Mouse (Mus musculus) neural tube, embryonic 12.5 days (tissue): ENCODE results near the gene Trpc2. TPM values are rescaled to one million over a fixed set of nuclear protein-coding genes. Genes with fewer than 3 reads are reported as not detected.

Source experiments
- ATAC-seq: fragments of 200-750 bp; cut with Nextera tagmentation; 2 replicates; pipeline ENCODE4 v1.8.0; 2017; ENCODE audit warnings: low read depth, mild to moderate bottlenecking, moderate TSS enrichment, moderate library complexity; ENCODE audit not compliant: low FRiP score
- H3K27ac ChIP-seq: fragments of 300-500 bp; sonication (generic); 2 replicates; pipeline ENCODE4 v1.5.1; 2016
- H3K27me3 ChIP-seq: fragments of 300-500 bp; sonication (generic); replicated peaks from 2 replicates; pipeline ENCODE4 v1.6.1; 2016; ENCODE audit warnings: mild to moderate bottlenecking
- H3K36me3 ChIP-seq: fragments of 300-500 bp; sonication (generic); 2 replicates; pipeline ENCODE4 v1.6.1; 2016; ENCODE audit warnings: mild to moderate bottlenecking
- H3K4me1 ChIP-seq: fragments of 300-500 bp; sonication (generic); 2 replicates; pipeline ENCODE4 v1.6.1; 2016
- H3K4me2 ChIP-seq: fragments of 300-500 bp; sonication (generic); replicated peaks from 2 replicates; pipeline ENCODE4 v1.6.1; 2016; ENCODE audit warnings: mild to moderate bottlenecking
- H3K4me3 ChIP-seq: fragments of 300-500 bp; sonication (generic); 2 replicates; pipeline ENCODE4 v1.5.1; 2016
- H3K9ac ChIP-seq: fragments of 300-500 bp; sonication (generic); 2 replicates; pipeline ENCODE4 v1.6.1; 2016; ENCODE audit warnings: mild to moderate bottlenecking
- H3K9me3 ChIP-seq: fragments of 300-500 bp; sonication (generic); 2 replicates; pipeline ENCODE4 v1.6.1; 2016; ENCODE audit warnings: mild to moderate bottlenecking
- WGBS: fragments of 180-500 bp; shearing (Covaris S2); methylation state at CpG from one replicate; pipeline ENCODE4 v1.1.7; 2016; 5-methylcytosine and 5-hydroxymethylcytosine counted together
- polyA plus RNA-seq: library from polyadenylated mRNA; unstranded; fragments of >200 nt; fragmentation: Nextera tagmentation; extraction: Ambion mirVana; gene quantifications from 2 replicates; pipeline ENCODE4 v1.2.1, GENCODE M21; 2016

Trpc2 gene
- polyA plus RNA-seq, 1 experiment from 2014 or later = 1.4 TPM

- no peaks in the 10 kb centered on the region for H3K36me3 ChIP-seq
- WGBS = 81% methylated on average over 5 of the region's 5 CpGs
These were observed 21.2 kb downstream of the Trpc2 start for GRCm38 (mm10) chr7:102104126-102104525.

DNA sequence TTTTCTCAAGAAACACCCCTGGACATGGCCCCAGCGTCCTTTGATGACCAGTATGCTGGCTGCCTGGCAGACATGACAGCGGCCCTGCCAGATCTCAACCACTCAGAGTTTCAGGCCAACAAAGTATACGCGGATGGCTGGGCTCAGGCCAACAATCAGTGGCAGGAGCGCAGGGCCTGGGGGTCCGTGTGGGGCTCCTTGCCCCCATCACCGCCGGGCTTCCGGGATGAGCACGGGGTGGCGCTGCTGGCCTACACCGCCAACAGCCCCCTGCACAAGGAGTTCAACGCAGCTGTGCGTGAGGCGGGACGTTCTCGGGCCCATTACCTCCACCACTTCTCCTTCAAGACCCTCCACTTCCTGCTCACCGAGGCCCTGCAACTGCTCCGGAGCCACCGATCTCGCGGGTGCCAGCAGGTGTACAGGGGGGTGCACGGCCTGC, 23.8 kb downstream of the Trpc2 start:
- H3K36me3 ChIP-seq = no peaks in the 10 kb centered on the region
- H3K27ac ChIP-seq = no peak overlapping the region
- H3K9ac ChIP-seq = peak overlapping the region; percentile 40; the same call in 1 of the 2 replicates
- ATAC-seq = no peak
- 24% methylated on average over 23 of the region's 23 CpGs for WGBS
- peak overlapping the region; percentile 57 for H3K4me2 ChIP-seq
- H3K4me1 ChIP-seq = peaks cover 11% of the 10 kb centered on the region
- no peaks in the 10 kb centered on the region for H3K27me3 ChIP-seq
- H3K9me3 ChIP-seq = no peaks in the 10 kb centered on the region
- peak overlapping the region; percentile 22 for H3K4me3 ChIP-seq

More at GRCm38 (mm10) chr7:102104126-102104525, 21.2 kb downstream of the Trpc2 start:
- H3K4me2 ChIP-seq = no peak overlapping the region
- H3K27ac ChIP-seq = no peak overlapping the region
- no peak overlapping the region for H3K9ac ChIP-seq
- H3K9me3 ChIP-seq = no peaks in the 10 kb centered on the region
- H3K4me1 ChIP-seq = peaks cover 25% of the 10 kb centered on the region
- H3K4me3 ChIP-seq = no peak overlapping the region
- ATAC-seq = no peak
- no peaks in the 10 kb centered on the region for H3K27me3 ChIP-seq

GRCm38 (mm10) chr7:102108206-102108605, 25.3 kb downstream of the Trpc2 start:
- no peak overlapping the region for H3K4me3 ChIP-seq
- ATAC-seq = no peak
- H3K27me3 ChIP-seq = no peaks in the 10 kb centered on the region
- no peak overlapping the region for H3K9ac ChIP-seq
- H3K9me3 ChIP-seq = no peaks in the 10 kb centered on the region
- H3K4me1 ChIP-seq = peaks cover 6% of the 10 kb centered on the region
- no peaks in the 10 kb centered on the region for H3K36me3 ChIP-seq
- 85% methylated on average over 1 of the region's 1 CpGs for WGBS
- H3K4me2 ChIP-seq = no peak overlapping the region
- no peak overlapping the region for H3K27ac ChIP-seq

DNA sequence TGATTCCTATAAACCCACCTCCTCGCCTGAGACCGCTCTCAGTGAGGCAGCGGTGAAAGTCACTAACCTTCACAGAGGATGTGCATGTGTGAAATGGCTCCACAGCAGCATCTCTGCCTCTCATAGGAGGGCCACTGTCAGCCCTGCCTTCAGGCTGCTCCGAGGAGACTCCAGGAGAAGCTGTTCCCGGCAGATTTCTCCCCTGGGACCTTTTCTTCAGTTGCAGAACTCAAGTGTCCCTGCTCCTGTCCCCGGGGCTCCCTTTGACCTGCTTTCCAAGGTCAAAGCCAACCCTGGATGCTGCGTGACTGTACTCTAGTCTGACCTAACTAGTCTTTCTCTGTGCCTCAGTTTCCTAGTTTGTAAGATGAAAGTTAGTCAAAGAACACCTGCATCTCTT, 26.3 kb downstream of the Trpc2 start, which contains the start of gene Art5:
Gene Art5 (minus strand): TSS at position 319 of the 400 bp plus-strand sequence.
- Histone ChIP-seq H3K4me2 (no peak within 1 kb of the TSS), H3K4me3 (no peak within 1 kb of the TSS), H3K27me3 (no peaks in the 10 kb centered on the region), H3K4me1 (peaks cover 6% of the 10 kb centered on the region), H3K9me3 (no peaks in the 10 kb centered on the region), H3K27ac (no peak within 1 kb of the TSS), H3K36me3 (no peaks in the 10 kb centered on the region), H3K9ac (no peak within 1 kb of the TSS)
- WGBS = 78% methylated on average over 7 of the region's 7 CpGs
- no peak for ATAC-seq

- H3K4me3 ChIP-seq = no peak overlapping the region
- H3K9me3 ChIP-seq = no peaks in the 10 kb centered on the region
- H3K9ac ChIP-seq = no peak overlapping the region
- ATAC-seq = no peak
- H3K4me1 ChIP-seq = peaks cover 6% of the 10 kb centered on the region
- 86% methylated on average over 4 of the region's 4 CpGs for WGBS
- no peak overlapping the region for H3K27ac ChIP-seq
- H3K36me3 ChIP-seq = no peaks in the 10 kb centered on the region
- H3K27me3 ChIP-seq = no peaks in the 10 kb centered on the region
- no peak overlapping the region for H3K4me2 ChIP-seq
These were observed 26.8 kb downstream of the Trpc2 start for GRCm38 (mm10) chr7:102109746-102110145.

GRCm38 (mm10) chr7:102113151-102113729, 30.3 kb downstream of the Trpc2 start:
- WGBS = 85% methylated on average over 45 of the region's 45 CpGs
- H3K27ac ChIP-seq = no peak overlapping the region
- no peaks in the 10 kb centered on the region for H3K4me1 ChIP-seq
- no peaks in the 10 kb centered on the region for H3K27me3 ChIP-seq
- no peaks in the 10 kb centered on the region for H3K9me3 ChIP-seq
- H3K9ac ChIP-seq = no peak overlapping the region
- 0 out of 2 replicates have a peak, but pooled peaks cover under 1% of the 10 kb centered on the region for H3K36me3 ChIP-seq
- H3K4me3 ChIP-seq = no peak overlapping the region
- ATAC-seq = no peak
- H3K4me2 ChIP-seq = no peak overlapping the region

DNA sequence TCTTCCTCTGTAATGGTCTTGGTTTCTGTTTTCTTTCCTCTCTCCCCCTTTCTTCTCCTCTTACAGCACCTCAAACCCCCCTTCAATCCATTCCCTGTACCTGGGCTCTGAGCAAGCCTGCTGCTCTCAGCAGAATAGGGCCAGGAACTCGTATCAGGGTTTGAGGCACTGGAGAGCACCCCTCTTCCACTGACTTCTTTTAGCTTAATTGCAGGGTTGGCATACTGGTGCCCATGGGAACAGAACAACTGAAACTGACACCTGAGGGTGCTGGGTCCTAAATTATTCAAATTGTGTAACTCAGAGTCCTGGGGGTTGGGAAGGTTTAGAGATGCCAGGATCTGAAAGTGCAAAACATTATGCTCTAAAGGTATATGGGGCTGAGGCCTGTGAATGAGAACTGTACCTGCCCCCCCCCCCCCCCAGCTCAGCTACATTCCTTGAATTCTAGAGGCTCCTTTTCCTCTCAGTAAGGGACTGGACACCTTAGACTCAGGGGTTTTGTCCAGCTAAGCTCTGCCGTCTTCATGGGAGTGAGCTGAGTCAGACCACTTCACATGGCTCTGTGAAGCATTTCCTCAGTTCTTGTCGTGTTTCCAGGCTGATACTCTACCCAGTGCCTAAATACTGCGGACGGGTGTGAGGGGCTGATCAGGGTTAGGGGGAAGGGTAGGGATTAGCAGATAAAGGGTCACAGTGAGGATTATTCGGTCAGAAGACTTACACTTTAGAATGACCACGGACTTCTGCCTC, 33.8 kb downstream of the Trpc2 start, which contains the start of gene Chrna10:
Gene Chrna10 (minus strand): TSS at position 250 of the 753 bp plus-strand sequence.
- Histone ChIP-seq H3K36me3 (peaks cover 33% of the 10 kb centered on the region), H3K4me3 (no peak within 1 kb of the TSS), H3K4me1 (no peaks in the 10 kb centered on the region), H3K9ac (no peak within 1 kb of the TSS), H3K9me3 (no peaks in the 10 kb centered on the region), H3K27me3 (no peaks in the 10 kb centered on the region), H3K4me2 (no peak within 1 kb of the TSS), H3K27ac (no peak within 1 kb of the TSS)
- ATAC-seq = no peak
- WGBS = 60% methylated on average over 7 of the region's 7 CpGs

DNA sequence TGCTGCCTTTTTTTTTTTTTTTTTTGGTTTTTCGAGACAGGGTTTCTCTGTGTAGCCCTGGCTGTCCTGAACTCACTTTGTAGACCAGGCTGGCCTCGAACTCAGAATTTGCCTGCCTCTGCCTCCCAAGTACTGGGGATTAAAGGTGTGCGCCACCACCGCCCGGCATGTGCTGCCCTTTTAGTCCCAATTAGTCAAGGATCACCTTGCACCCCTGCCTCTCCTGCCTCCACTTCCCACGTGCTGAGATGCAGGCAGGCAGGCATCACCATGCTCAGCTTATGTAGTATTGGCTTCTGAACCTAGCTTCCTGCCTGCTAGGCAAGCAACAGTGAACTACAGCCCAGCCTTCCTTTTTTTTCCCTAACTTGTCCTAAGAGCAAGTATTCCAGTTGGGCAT, 34.5 kb downstream of the Trpc2 start:
- Histone ChIP-seq H3K9me3 (no peaks in the 10 kb centered on the region), H3K9ac (no peak overlapping the region), H3K4me3 (no peak overlapping the region), H3K4me1 (no peaks in the 10 kb centered on the region), H3K36me3 (peaks cover 39% of the 10 kb centered on the region), H3K27ac (no peak overlapping the region), H3K4me2 (no peak overlapping the region), H3K27me3 (no peaks in the 10 kb centered on the region)
- no peak for ATAC-seq
- 86% methylated on average over 6 of the region's 6 CpGs for WGBS

DNA sequence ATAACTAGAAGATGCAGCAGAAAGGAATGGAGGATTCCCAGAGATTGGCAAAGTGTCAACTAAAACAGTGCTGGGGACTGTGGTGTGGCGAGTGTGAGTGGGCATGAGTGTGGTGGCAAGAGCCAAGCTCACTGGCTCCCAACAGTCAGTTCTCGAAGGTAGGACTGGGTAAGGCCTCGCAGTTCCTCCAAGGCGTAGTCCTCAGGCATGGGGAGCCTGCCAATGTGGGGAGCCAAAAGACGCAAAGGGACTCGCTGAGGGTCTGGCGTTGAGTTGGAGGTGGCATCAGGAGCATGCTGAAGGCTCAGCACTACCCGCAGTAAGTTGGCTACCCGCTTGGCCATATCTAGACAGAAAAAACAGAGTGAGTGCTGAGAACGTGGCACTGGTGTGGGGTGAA, 37.4 kb downstream of the Trpc2 start:
- WGBS = 97% methylated on average over 10 of the region's 10 CpGs
- H3K27ac ChIP-seq = no peak overlapping the region
- H3K9ac ChIP-seq = no peak overlapping the region
- H3K4me1 ChIP-seq = no peaks in the 10 kb centered on the region
- H3K9me3 ChIP-seq = no peaks in the 10 kb centered on the region
- H3K27me3 ChIP-seq = no peaks in the 10 kb centered on the region
- peaks cover 68% of the 10 kb centered on the region for H3K36me3 ChIP-seq
- ATAC-seq = no peak
- no peak overlapping the region for H3K4me3 ChIP-seq
- H3K4me2 ChIP-seq = no peak overlapping the region

DNA sequence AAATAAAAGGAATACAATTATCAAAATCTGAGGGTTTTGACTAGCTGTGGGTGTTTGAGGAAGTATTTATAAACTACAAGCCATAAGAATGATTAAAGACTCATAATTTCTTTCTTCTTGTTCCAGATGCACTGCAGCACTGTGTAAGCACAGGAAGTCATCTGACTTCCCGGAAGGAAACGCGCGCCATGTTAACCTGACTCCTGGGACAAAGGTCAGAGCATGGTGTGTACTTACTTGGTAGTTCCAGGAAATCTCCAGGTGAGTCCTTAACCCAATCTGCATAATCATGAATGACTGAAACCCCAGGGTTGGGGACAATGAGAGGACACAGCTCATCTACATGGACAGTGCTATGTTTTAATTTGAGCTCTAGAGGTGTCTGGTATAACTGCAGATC, 49.5 kb downstream of the Trpc2 start:
- H3K36me3 ChIP-seq = peaks cover 76% of the 10 kb centered on the region
- WGBS = 92% methylated on average over 4 of the region's 4 CpGs
- H3K27me3 ChIP-seq = no peaks in the 10 kb centered on the region
- H3K9me3 ChIP-seq = no peaks in the 10 kb centered on the region
- H3K4me2 ChIP-seq = no peak overlapping the region
- no peaks in the 10 kb centered on the region for H3K4me1 ChIP-seq
- no peak overlapping the region for H3K27ac ChIP-seq
- no peak overlapping the region for H3K4me3 ChIP-seq
- no peak overlapping the region for H3K9ac ChIP-seq
- no peak for ATAC-seq

GRCm38 (mm10) chr7:102137464-102137863, 54.5 kb downstream of the Trpc2 start:
- no peak overlapping the region for H3K4me3 ChIP-seq
- H3K27me3 ChIP-seq = no peaks in the 10 kb centered on the region
- no peak overlapping the region for H3K27ac ChIP-seq
- H3K9ac ChIP-seq = no peak overlapping the region
- ATAC-seq = no peak
- no peaks in the 10 kb centered on the region for H3K9me3 ChIP-seq
- H3K36me3 ChIP-seq = peaks cover 80% of the 10 kb centered on the region
- H3K4me2 ChIP-seq = no peak overlapping the region
- 89% methylated on average over 1 of the region's 1 CpGs for WGBS
- H3K4me1 ChIP-seq = no peaks in the 10 kb centered on the region

DNA sequence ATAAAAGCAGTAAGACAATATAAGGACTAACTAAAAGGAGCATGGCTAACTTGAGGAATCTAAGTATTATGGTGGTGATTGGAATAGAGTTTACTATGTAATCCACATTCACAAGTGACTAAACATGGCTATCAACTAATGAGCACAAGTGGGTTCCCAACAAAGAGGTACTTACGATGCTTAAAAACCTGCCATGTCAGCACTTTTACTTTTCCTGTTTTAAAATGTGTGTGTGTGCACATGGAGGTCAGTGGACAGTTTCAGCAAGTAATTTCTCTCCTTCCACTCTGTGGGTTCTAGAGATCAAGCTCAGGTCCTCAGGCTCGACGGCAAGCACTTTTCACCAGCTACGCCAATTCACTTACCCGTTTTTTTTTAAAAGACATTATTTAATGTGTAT, 55.0 kb downstream of the Trpc2 start:
- H3K9ac ChIP-seq = no peak overlapping the region
- ATAC-seq = no peak
- WGBS = 99% methylated on average over 5 of the region's 5 CpGs
- no peaks in the 10 kb centered on the region for H3K9me3 ChIP-seq
- no peaks in the 10 kb centered on the region for H3K4me1 ChIP-seq
- H3K27me3 ChIP-seq = no peaks in the 10 kb centered on the region
- no peak overlapping the region for H3K4me2 ChIP-seq
- peaks cover 78% of the 10 kb centered on the region for H3K36me3 ChIP-seq
- H3K27ac ChIP-seq = no peak overlapping the region
- no peak overlapping the region for H3K4me3 ChIP-seq
